Mouse (Mus musculus) stomach, postnatal 0 days (tissue): ENCODE measurements around the gene Oxsr1. TPM values are rescaled to one million over a fixed set of nuclear protein-coding genes. Genes with fewer than 3 reads are reported as not detected.
"Not testable (repeated sequence)": the region's sequence is repeated elsewhere in the genome, so short reads cannot be mapped to it uniquely, and the experiment has no call there.

Experiments used
- ATAC-seq: fragments of 200-750 bp; cut with Nextera tagmentation; 2 replicates; pipeline ENCODE4 v1.8.0; 2017; ENCODE audit not compliant: low FRiP score, low TSS enrichment
- DNase-seq: peaks from one replicate; pipeline ENCODE4 v3.0.0-alpha.2; 2016; ENCODE audit warnings: low spot score
- H3K27ac ChIP-seq: fragments of 300-500 bp; sonication (generic); replicated peaks from 2 replicates; pipeline ENCODE4 v1.5.1; 2014; ENCODE audit warnings: mild to moderate bottlenecking, control low read depth
- H3K27me3 ChIP-seq: fragments of 300-500 bp; sonication (generic); 2 replicates; pipeline ENCODE4 v1.6.1; 2014; ENCODE audit warnings: low read length; ENCODE audit not compliant: control insufficient read depth, insufficient read depth
- H3K36me3 ChIP-seq: fragments of 300-500 bp; sonication (generic); 2 replicates; pipeline ENCODE4 v1.6.1; 2014; ENCODE audit warnings: low read length, mixed read lengths; ENCODE audit not compliant: control insufficient read depth, insufficient read depth
- H3K4me1 ChIP-seq: fragments of 300-500 bp; sonication (generic); replicated peaks from 2 replicates; pipeline ENCODE4 v1.6.1; 2014; ENCODE audit warnings: antibody characterized with exemption; ENCODE audit not compliant: control insufficient read depth, insufficient read depth
- H3K4me2 ChIP-seq: fragments of 300-500 bp; sonication (generic); replicated peaks from 2 replicates; pipeline ENCODE4 v1.6.1; 2014; ENCODE audit warnings: low read depth, mild to moderate bottlenecking, control low read depth, moderate library complexity
- H3K4me3 ChIP-seq: fragments of 300-500 bp; sonication (generic); 2 replicates; pipeline ENCODE4 v1.5.1; 2014; ENCODE audit warnings: low read depth, low read length, control low read depth
- H3K9ac ChIP-seq: fragments of 300-500 bp; sonication (generic); 2 replicates; pipeline ENCODE4 v1.6.1; 2014; ENCODE audit warnings: mild to moderate bottlenecking, low read length, control low read depth, mixed read lengths
- H3K9me3 ChIP-seq: fragments of 300-500 bp; sonication (generic); 2 replicates; pipeline ENCODE4 v1.6.1; 2016; ENCODE audit warnings: low read length; ENCODE audit not compliant: control insufficient read depth
- CTCF ChIP-seq: IDR thresholded peaks from 2 replicates; pipeline ENCODE4 v1.5.1; 2016; ENCODE audit warnings: antibody characterized with exemption, low read depth, mild to moderate bottlenecking, moderate library complexity
- EP300 ChIP-seq: optimal IDR thresholded peaks from 2 replicates; pipeline ENCODE3; 2016; ENCODE audit warnings: antibody characterized with exemption
- WGBS: fragments of 180-500 bp; shearing (Covaris S2); extraction: QIAGEN DNeasy Blood & Tissue Kit; methylation state at CpG from one replicate; pipeline ENCODE4 v1.1.7; 2014; 5-methylcytosine and 5-hydroxymethylcytosine counted together
- polyA plus RNA-seq: library from polyadenylated mRNA; unstranded; fragments of >200 nt; fragmentation: Nextera tagmentation; extraction: Ambion mirVana; gene quantifications from 2 replicates; pipeline ENCODE4 v1.2.1, GENCODE M21; 2015

The Oxsr1 gene
- polyA plus RNA-seq, 1 experiment from 2014 or later: 8.7 TPM

DNA sequence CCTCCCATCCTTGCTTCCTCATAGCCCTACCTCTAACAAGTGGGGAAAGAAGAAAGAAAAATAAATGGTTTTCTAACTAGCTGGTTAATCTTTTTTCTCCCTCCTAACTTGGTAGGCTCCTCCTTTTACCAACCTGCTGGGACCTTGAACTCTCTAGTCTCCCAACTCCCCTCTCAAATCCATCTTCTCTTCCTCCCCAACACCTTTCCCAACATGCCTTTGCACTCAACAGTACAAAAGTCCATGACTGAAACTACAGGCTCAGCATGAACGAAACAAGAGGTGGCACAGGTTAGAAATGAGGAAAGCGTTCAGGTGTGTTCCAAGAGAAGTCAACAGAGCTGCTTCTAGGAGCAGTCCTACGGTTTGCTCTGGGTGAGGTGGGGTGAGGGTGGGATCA, 83.0 kb downstream of the Oxsr1 start:
- no peaks in the 10 kb centered on the region for H3K4me1 ChIP-seq
- no peak overlapping the region for H3K4me3 ChIP-seq
- peaks cover 6% of the 10 kb centered on the region; the same call in 1 of the 2 replicates for H3K36me3 ChIP-seq
- no peak overlapping the region for H3K9ac ChIP-seq
- H3K27me3 ChIP-seq: no peaks in the 10 kb centered on the region
- no peak for DNase-seq
- H3K4me2 ChIP-seq: no peak overlapping the region
- no peaks in the 10 kb centered on the region for H3K9me3 ChIP-seq
- TF ChIP-seq EP300 (no peak), CTCF (no peak)
- no peak overlapping the region for H3K27ac ChIP-seq
- 87% methylated on average over 3 of the region's 3 CpGs for WGBS
- ATAC-seq: no peak

DNA sequence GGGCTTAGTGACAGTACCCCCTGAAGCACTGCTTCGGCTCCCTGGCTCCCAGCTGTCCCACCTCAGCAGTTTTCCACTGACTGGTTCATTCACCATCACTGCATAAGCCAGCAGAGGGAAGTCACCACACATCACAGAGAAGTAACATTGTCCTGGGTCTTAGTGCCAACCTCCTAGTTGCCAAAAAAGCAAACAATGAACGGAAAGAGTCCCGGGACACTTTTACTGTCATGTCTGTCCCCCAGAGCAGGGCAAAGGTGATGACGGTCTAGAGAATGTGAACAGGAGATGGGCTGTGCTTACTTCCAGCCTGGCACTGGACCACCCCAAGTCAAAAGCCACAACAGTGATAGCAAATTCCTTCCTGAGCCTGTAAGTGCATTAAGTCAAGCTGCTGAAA, 83.4 kb downstream of the Oxsr1 start:
- TF ChIP-seq EP300 (no peak), CTCF (no peak)
- no peak for DNase-seq

GRCm38 (mm10) chr9:119231552-119231951, 90.7 kb downstream of the Oxsr1 start:
- TF ChIP-seq EP300 (no peak), CTCF (no peak)
- Histone ChIP-seq H3K9ac (no peak overlapping the region), H3K27ac (no peak overlapping the region), H3K36me3 (no peaks in the 10 kb centered on the region), H3K27me3 (no peaks in the 10 kb centered on the region), H3K4me3 (no peak overlapping the region), H3K9me3 (no peaks in the 10 kb centered on the region), H3K4me1 (no peaks in the 10 kb centered on the region), H3K4me2 (no peak overlapping the region)
- ATAC-seq: no peak
- whole genome bisulfite sequencing: 67% methylated on average over 7 of the region's 7 CpGs
- no peak for DNase-seq

More for the DNA sequence above, 83.4 kb downstream of the Oxsr1 start:
- Histone ChIP-seq H3K4me3 (no peak overlapping the region), H3K27me3 (no peaks in the 10 kb centered on the region), H3K9ac (no peak overlapping the region), H3K4me1 (no peaks in the 10 kb centered on the region), H3K36me3 (peaks cover 4% of the 10 kb centered on the region; the same call in 1 of the 2 replicates), H3K4me2 (no peak overlapping the region), H3K27ac (no peak overlapping the region), H3K9me3 (no peaks in the 10 kb centered on the region)
- ATAC-seq: no peak
- WGBS: 91% methylated on average over 4 of the region's 4 CpGs

GRCm38 (mm10) chr9:119230829-119231228, 91.4 kb downstream of the Oxsr1 start:
- no peak for DNase-seq
- Histone ChIP-seq H3K9me3 (no peaks in the 10 kb centered on the region), H3K9ac (no peak overlapping the region), H3K4me3 (no peak overlapping the region), H3K27me3 (no peaks in the 10 kb centered on the region), H3K4me1 (no peaks in the 10 kb centered on the region), H3K36me3 (no peaks in the 10 kb centered on the region), H3K27ac (no peak overlapping the region), H3K4me2 (no peak overlapping the region)
- 76% methylated on average over 2 of the region's 2 CpGs for WGBS
- ATAC-seq: no peak
- TF ChIP-seq EP300: no peak
- TF ChIP-seq CTCF: no peak

- Histone ChIP-seq H3K9ac (no peak overlapping the region), H3K36me3 (no peaks in the 10 kb centered on the region), H3K4me2 (no peak overlapping the region), H3K4me1 (no peaks in the 10 kb centered on the region), H3K4me3 (no peak overlapping the region), H3K27me3 (no peaks in the 10 kb centered on the region), H3K9me3 (no peaks in the 10 kb centered on the region), H3K27ac (no peak overlapping the region)
- no peak for TF ChIP-seq EP300
- TF ChIP-seq CTCF: no peak
- 81% methylated on average over 4 of the region's 4 CpGs for WGBS
- DNase-seq (no peak), ATAC-seq (no peak)
Observed at GRCm38 (mm10) chr9:119220249-119220648, 102.0 kb downstream of the Oxsr1 start.

DNA sequence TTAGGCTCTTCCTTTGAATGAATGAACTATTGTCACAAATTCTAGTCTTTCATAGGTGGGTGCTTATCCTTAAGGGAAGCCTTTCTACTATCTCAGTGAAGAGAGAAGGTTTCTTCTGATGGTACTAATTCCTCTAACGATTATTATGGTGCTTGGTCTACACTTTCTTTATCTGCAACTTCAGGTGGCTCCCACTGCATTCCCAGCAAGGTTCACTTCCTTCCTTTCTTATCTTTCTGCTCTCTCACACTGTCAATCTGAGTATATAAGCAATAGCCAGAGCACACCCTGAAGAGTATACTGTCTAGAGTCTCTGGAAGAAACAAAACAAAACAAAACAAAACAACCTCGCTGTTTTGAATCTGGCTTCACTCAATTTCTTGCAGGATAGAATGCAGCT, 102.6 kb downstream of the Oxsr1 start:
- H3K27ac ChIP-seq: no peak overlapping the region
- ATAC-seq: no peak
- H3K9me3 ChIP-seq: no peaks in the 10 kb centered on the region
- no peaks in the 10 kb centered on the region for H3K4me1 ChIP-seq
- WGBS: 73% methylated on average over 2 of the region's 2 CpGs
- no peaks in the 10 kb centered on the region for H3K27me3 ChIP-seq
- H3K4me3 ChIP-seq: no peak overlapping the region
- no peak for TF ChIP-seq CTCF
- no peak for TF ChIP-seq EP300
- H3K36me3 ChIP-seq: no peaks in the 10 kb centered on the region
- no peak overlapping the region for H3K9ac ChIP-seq
- DNase-seq: no peak
- no peak overlapping the region for H3K4me2 ChIP-seq

GRCm38 (mm10) chr9:119215341-119215740, 106.9 kb downstream of the Oxsr1 start:
- not testable (repeated sequence) for H3K27me3 ChIP-seq, H3K9ac ChIP-seq, ATAC-seq, H3K36me3 ChIP-seq, H3K9me3 ChIP-seq, H3K4me3 ChIP-seq, DNase-seq, H3K4me2 ChIP-seq, H3K27ac ChIP-seq, H3K4me1 ChIP-seq
- WGBS: 81% methylated on average over 2 of the region's 2 CpGs
